Comparison of ENCODE assay signal across 12 mouse cellular contexts in the genomic region with DNA sequence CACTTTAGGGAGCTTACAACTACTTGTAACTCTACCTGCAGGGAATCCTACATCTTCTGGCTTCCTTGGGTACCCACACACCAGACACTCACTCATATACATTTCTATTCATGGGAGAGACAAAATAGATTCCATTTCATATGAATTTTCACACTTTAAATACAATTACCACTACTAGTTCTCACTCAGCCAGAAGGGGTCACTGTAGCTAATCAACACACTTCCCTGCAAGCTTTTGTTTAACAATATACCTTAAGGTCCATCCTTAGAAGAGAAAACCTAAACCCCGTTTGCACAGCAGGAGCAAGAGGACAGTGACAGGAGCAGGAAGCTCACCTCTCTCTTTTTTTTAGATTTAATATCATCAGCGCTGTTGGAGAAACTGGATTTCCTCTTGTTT. TPM values are rescaled to one million over a fixed set of nuclear protein-coding genes. Genes with fewer than 3 reads are reported as not detected.
A peak's percentile ranks its signal among the peaks of the same experiment; 100 is the strongest.
DNase-seq lines count a peak whose midpoint lies in the region; ATAC-seq and TF ChIP-seq lines count a peak whose summit lies in the region.
"Had no signal": no experiment of that assay in that cellular context is flagged by ENCODE, and none has a peak within 500 bp of the region (broad histone marks: within the 10 kb centered on the region; RNA-seq: fewer than 3 reads in every experiment).

No protein-coding gene starts in this region.

- H3K4me3 ChIP-seq in heart, adult 2 months = no peak overlapping the region
- no peak overlapping the region for H3K4me3 ChIP-seq in lung, embryonic 14.5 days (ENCODE audit: low read depth, low read length)
- no peak overlapping the region for H3K4me3 ChIP-seq in CH12.LX (replicated peaks in 1 of 3; ENCODE audit: low read depth in 2 of 3, low read length in 2 of 3, poor library complexity in 1 of 3)

- no peaks in the 10 kb centered on the region for H3K27me3 ChIP-seq in heart, adult 2 months (ENCODE audit: control insufficient read depth, insufficient read depth, low read length)
- no peaks in the 10 kb centered on the region for H3K27me3 ChIP-seq in lung, embryonic 14.5 days (ENCODE audit: insufficient read depth, low read length)
- H3K27me3 ChIP-seq in CH12.LX (replicated peaks) = no peaks in the 10 kb centered on the region

- H3K9ac ChIP-seq in heart, adult 2 months (ENCODE audit: low read depth, low read length) = no peak overlapping the region
- no peak overlapping the region for H3K9ac ChIP-seq in lung, embryonic 14.5 days
- no peak overlapping the region for H3K9ac ChIP-seq in CH12.LX (ENCODE audit: insufficient read depth, low read depth)

- peaks cover 12% of the 10 kb centered on the region for H3K36me3 ChIP-seq in heart, adult 2 months (ENCODE audit: control insufficient read depth, insufficient read depth, low read length)
- peaks cover 92% of the 10 kb centered on the region for H3K36me3 ChIP-seq in lung, embryonic 14.5 days (ENCODE audit: insufficient read depth)
- H3K36me3 ChIP-seq in CH12.LX (replicated peaks in 1 of 2; ENCODE audit: control insufficient read depth in 1 of 2, insufficient read depth in 1 of 2, low read length in 1 of 2) = peaks cover 43 to 92% of the 10 kb centered on the region in 2 experiments

- in situ Hi-C loops in CH12.LX (cut with MboI; ENCODE audit: low pct_ligation_motif_present, low pct_unique_long_range_greater_than_20kb, low sequenced_read_pairs) = no loop called here

- TF ChIP-seq EP300 in heart, adult 2 months (IDR thresholded peaks at IDR 0.05; ENCODE audit: insufficient read depth, low read depth, low read length) = no peak
- no peak for TF ChIP-seq EP300 in CH12.LX (IDR thresholded peaks at IDR 0.05; ENCODE audit: low read length)

- dilution Hi-C loops in CH12.LX (cut with MboI; ENCODE audit: extremely low pct_ligation_motif_present, extremely low pct_unique_long_range_greater_than_20kb, low sequenced_read_pairs) = no loop called here

- H3K4me1 ChIP-seq in heart, adult 2 months (ENCODE audit: control insufficient read depth, insufficient read depth, low read length) = no peaks in the 10 kb centered on the region; the same call in 1 of the 2 replicates
- H3K4me1 ChIP-seq in lung, embryonic 14.5 days (ENCODE audit: insufficient read depth) = 0 out of 2 replicates have a peak, but pooled peaks cover 4% of the 10 kb centered on the region
- no peaks in the 10 kb centered on the region for H3K4me1 ChIP-seq in CH12.LX (ENCODE audit: control insufficient read depth in 1 of 2, insufficient read depth in 2 of 2)

- peak; percentile 67 for TF ChIP-seq CTCF in heart, adult 2 months (IDR thresholded peaks at IDR 0.05)
- TF ChIP-seq CTCF in lung, embryonic 14.5 days (IDR thresholded peaks at IDR 0.05; ENCODE audit: low read depth) = peak; percentile 38
- peak in 1 of 2 experiments; percentile 65; a peak in 2 of 4 replicates for TF ChIP-seq CTCF in CH12.LX (conservative IDR thresholded peaks at IDR 0.05 in 1 of 2, IDR thresholded peaks at IDR 0.05 in 1 of 2; ENCODE audit: low read depth in 2 of 2, low read length in 2 of 2)

- 43% methylated on average over 2 of the region's 2 CpGs for WGBS in heart, adult 2 months
- 50% methylated on average over 2 of the region's 2 CpGs for WGBS in lung, embryonic 14.5 days

- TF ChIP-seq POLR2A in heart, adult 2 months (IDR thresholded peaks at IDR 0.05; ENCODE audit: insufficient read depth, low read depth, low read length) = no peak
- no peak for TF ChIP-seq POLR2A in CH12.LX (IDR thresholded peaks at IDR 0.05; ENCODE audit: low read depth, low read length)

- TF ChIP-seq RAD21 in CH12.LX (IDR thresholded peaks at IDR 0.05; ENCODE audit: low read depth, low read length) = peak; percentile 54

- no peaks in the 10 kb centered on the region for H3K79me2 ChIP-seq in heart, adult 2 months (replicated peaks; ENCODE audit: control insufficient read depth, insufficient read depth, low read length)
- peaks cover 32% of the 10 kb centered on the region for H3K79me2 ChIP-seq in CH12.LX (replicated peaks; ENCODE audit: control insufficient read depth, extremely low read depth, insufficient read depth, poor library complexity, severe bottlenecking)

- H3K27ac ChIP-seq in heart, adult 2 months = no peak overlapping the region
- H3K27ac ChIP-seq in lung, embryonic 14.5 days (ENCODE audit: low read depth) = no peak overlapping the region
- no peak overlapping the region for H3K27ac ChIP-seq in CH12.LX (ENCODE audit: insufficient read depth, low read depth)

- no peak overlapping the region for H3K4me2 ChIP-seq in lung, embryonic 14.5 days
- H3K4me2 ChIP-seq in CH12.LX (ENCODE audit: insufficient read depth, low read depth, poor library complexity, severe bottlenecking) = no peak overlapping the region

- no peak for DNase-seq in heart, adult 2 months
- DNase-seq in heart, postnatal 4 days = no peak
- DNase-seq in lung, embryonic 14.5 days = peak; percentile 45
- no peak for DNase-seq in lung, postnatal 25 days (ENCODE audit: low spot score)
- DNase-seq in CH12.LX (ENCODE audit: extremely low read depth) = no peak
- DNase-seq in heart, adult 9 months (ENCODE audit: low spot score in 2 of 2) = no peak
- no peak for DNase-seq in frontal cortex, postnatal 14 days (ENCODE audit: low spot score in 2 of 2)
- DNase-seq: adrenal gland, adult 2 months; kidney, adult 18-20 months; thymus, adult 18-20 months had no signal

- no peaks in the 10 kb centered on the region for H3K9me3 ChIP-seq in lung, embryonic 14.5 days (ENCODE audit: low read depth, low read length)
- H3K9me3 ChIP-seq in CH12.LX (replicated peaks; ENCODE audit: low read length) = no peaks in the 10 kb centered on the region

- intact Hi-C loops in heart, adult 2 months (cut with DNase I) = no loop called here

- ATAC-seq in lung, embryonic 14.5 days (ENCODE audit: insufficient read depth) = no peak
- ATAC-seq in megakaryocyte, adult 5-6 weeks (ENCODE audit: poor library complexity, severe bottlenecking) = peak; percentile 33; the same call in 1 of the 2 replicates

TF ChIP-seq in CH12.LX, 34 proteins besides CTCF, POLR2A, EP300 and RAD21:
- TF ChIP-seq SIN3A (IDR thresholded peaks at IDR 0.05; ENCODE audit: low read length) (no peak), SMC3 (IDR thresholded peaks at IDR 0.05; ENCODE audit: low read depth, low read length) (peak; percentile 54)

RNA-seq across cellular contexts. Expression of gene Cbx5, which starts 34.5 kb away (rescaled TPM):
- total RNA-seq in heart, adult 2 months (2021) = 10 to 100 TPM; 56.5 to 57.0 TPM
- 15.6 and 39.9 TPM in 2 replicates for polyA plus RNA-seq in heart, adult 2 months (2012; rRNA removed)
- total RNA-seq in heart, postnatal 4 days (2021) = 100 to 1,000 TPM; 146 TPM
- 144 and 151 TPM in 2 replicates for polyA plus RNA-seq in lung, embryonic 14.5 days (2014; fragmentation: Nextera tagmentation; extraction: Ambion mirVana)
- total RNA-seq in CH12.LX (2012; rRNA removed) (94.9 and 99.6 TPM in 2 replicates), CH12.LX (2014; rRNA removed) (152 and 171 TPM in 2 replicates)
- 128 and 151 TPM in 2 replicates for polyA plus RNA-seq in CH12.LX (2012; ENCODE audit: insufficient read length, low read depth)
- 56.0 and 60.5 TPM in 2 replicates for total RNA-seq in megakaryocyte, adult 5-6 weeks (2015)
- 113 and 133 TPM in 2 replicates for total RNA-seq in megakaryocyte, adult 5-6 weeks (2017)

RNA-seq across cellular contexts. Expression of gene Hnrnpa1, which starts 35.1 kb away (rescaled TPM):
- total RNA-seq in heart, adult 2 months (2021) = 100 to 1,000 TPM; 143 to 149 TPM
- 59.4 and 109 TPM in 2 replicates for polyA plus RNA-seq in heart, adult 2 months (2012; rRNA removed)
- total RNA-seq in heart, postnatal 4 days (2021) = 100 to 1,000 TPM; 408 to 415 TPM
- polyA plus RNA-seq in lung, embryonic 14.5 days (2014; fragmentation: Nextera tagmentation; extraction: Ambion mirVana) = 1,022 and 1,035 TPM in 2 replicates
- total RNA-seq in CH12.LX (2012; rRNA removed) = 635 and 691 TPM in 2 replicates
- 757 and 802 TPM in 2 replicates for total RNA-seq in CH12.LX (2014; rRNA removed)
- polyA plus RNA-seq in CH12.LX (2012; ENCODE audit: insufficient read length, low read depth) = 1,746 and 1,799 TPM in 2 replicates
- total RNA-seq in megakaryocyte, adult 5-6 weeks (2015) = 320 and 365 TPM in 2 replicates
- 765 and 767 TPM in 2 replicates for total RNA-seq in megakaryocyte, adult 5-6 weeks (2017)

RNA-seq across cellular contexts. Expression of gene Smug1, which starts 38.3 kb away (rescaled TPM):
- total RNA-seq in heart, adult 2 months (2021) = 10 to 100 TPM; 13.9 to 15.2 TPM
- 13.3 and 13.9 TPM in 2 replicates for polyA plus RNA-seq in heart, adult 2 months (2012; rRNA removed)
- 10 to 100 TPM; 12.7 to 14.1 TPM for total RNA-seq in heart, postnatal 4 days (2021)
- polyA plus RNA-seq in lung, embryonic 14.5 days (2014; fragmentation: Nextera tagmentation; extraction: Ambion mirVana) = 18.0 and 18.1 TPM in 2 replicates
- total RNA-seq in CH12.LX (2012; rRNA removed) (7.3 and 7.8 TPM in 2 replicates), CH12.LX (2014; rRNA removed) (9.5 and 9.8 TPM in 2 replicates)
- polyA plus RNA-seq in CH12.LX (2012; ENCODE audit: insufficient read length, low read depth) = 6.1 and 7.3 TPM in 2 replicates
- total RNA-seq in megakaryocyte, adult 5-6 weeks (2015) = 2.8 and 3.9 TPM in 2 replicates
- total RNA-seq in megakaryocyte, adult 5-6 weeks (2017) = 3.3 and 3.8 TPM in 2 replicates

RNA-seq across cellular contexts. Expression of gene Nfe2, which starts 53.0 kb away (rescaled TPM):
- total RNA-seq in heart, adult 2 months (2021) = 1 to 10 TPM in 1 of 2 experiments, under 1 TPM in 1; 0.86 to 2.0 TPM
- polyA plus RNA-seq in heart, adult 2 months (2012; rRNA removed) = 1.6 and 1.9 TPM in 2 replicates
- total RNA-seq in heart, postnatal 4 days (2021) = 1 to 10 TPM; 1.0 to 1.1 TPM
- 3.9 TPM in 2 replicates for polyA plus RNA-seq in lung, embryonic 14.5 days (2014; fragmentation: Nextera tagmentation; extraction: Ambion mirVana)
- 0.13 TPM in 1 of 2 replicates, not detected in the other for total RNA-seq in CH12.LX (2012; rRNA removed)
- total RNA-seq in CH12.LX (2014; rRNA removed) = not detected in 2 replicates
- 0.14 and 0.33 TPM in 2 replicates for polyA plus RNA-seq in CH12.LX (2012; ENCODE audit: insufficient read length, low read depth)
- total RNA-seq in megakaryocyte, adult 5-6 weeks (2015) = 205 and 258 TPM in 2 replicates
- total RNA-seq in megakaryocyte, adult 5-6 weeks (2017) = 218 and 249 TPM in 2 replicates
- total RNA-seq: gastrocnemius, adult 8-10 months had no signal
